Mouse (Mus musculus): Measurements from ENCODE around the gene Olfr38.

The Olfr38 gene

DNA sequence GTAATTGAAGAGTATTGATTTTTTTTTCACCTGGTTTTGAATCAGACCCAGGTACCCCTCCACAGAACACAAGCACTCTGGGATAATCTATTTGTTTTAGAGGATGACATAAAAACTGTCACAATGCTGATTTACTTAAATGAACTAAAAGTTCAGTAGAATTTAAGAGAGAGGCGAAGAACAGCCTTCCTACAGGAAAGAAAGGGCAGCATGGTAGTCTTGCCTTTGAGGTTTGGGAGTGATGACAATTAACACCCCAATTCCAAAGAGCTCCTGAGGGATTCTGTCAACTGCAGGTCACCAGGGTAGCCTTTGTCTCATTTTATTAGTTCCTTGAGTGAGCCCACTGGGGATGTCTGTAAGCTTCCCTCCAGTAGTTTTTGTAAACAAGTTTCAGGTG is at the start of gene Olfr38:
Gene Olfr38 (plus strand): TSS at position 301 of the 400 bp plus-strand sequence.
- no peak for DNase-seq (ENCODE audit: low spot score)

DNA sequence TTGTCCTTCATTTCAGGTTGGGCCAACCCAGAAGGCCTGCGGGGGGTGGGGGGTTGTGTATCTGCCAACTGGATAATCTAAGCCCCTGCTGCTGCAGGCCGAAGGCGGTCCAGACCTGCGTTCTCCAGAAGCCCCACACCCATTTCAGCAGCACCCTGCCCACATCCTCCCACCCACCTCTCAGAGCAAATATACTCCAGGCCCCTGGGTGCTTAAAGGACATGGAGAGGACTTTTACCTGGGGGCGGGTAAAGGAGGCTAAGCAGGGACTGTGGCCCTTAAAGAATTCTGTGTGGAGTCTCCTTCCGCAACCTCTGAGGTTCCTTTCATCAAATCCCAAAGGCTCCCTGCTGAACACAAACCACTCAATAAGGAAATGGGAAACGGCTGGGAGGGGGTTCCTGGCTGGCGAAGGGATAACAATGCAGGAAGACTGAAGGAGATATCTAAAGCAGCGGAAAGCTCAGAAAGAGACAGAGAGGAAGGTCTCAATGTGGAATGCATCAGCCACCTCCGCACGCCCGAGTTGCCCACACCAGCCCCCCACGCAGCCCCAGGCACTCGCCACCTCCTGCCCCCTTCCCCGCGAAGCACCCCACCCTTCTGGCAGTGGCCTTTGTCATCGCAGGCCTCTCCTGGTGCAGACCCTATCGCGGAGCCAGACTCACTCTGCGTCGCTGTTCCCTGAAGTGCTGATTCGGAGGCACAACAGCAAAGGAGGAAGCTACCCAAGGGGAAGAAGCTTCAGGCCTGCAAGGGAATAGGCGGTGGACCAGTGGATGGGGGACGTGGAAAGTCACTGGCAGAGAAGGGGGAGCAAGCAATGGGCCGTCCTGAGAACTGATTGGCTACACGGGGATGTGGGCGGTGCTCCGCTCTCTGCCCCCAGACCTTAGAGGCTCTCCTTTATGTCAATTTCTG is 46.7 kb upstream of the Olfr38 start, which contains the start of gene Tcaf1:
Gene Tcaf1 (minus strand): TSS at position 798 of the 921 bp plus-strand sequence.
- DNase-seq (ENCODE audit: low spot score): peak; percentile 92

DNA sequence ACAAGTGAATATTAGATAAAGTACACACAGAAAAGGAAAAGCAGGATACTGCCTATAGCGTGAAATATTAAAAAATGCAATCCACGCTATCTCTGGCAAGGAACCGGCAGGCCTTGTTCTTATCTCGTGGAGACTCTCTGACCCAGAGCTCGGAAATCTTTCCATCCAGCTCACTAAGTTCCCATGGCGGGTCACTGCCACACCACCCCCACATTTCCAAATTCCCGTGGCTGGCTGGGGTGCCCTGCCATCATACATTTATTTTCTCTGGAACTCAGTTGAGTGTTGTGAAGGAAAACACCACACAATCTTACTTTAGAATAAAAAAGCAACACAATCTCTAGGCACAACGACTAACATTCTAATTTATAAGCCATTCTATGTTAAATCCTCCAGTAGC is 41.5 kb upstream of the Olfr38 start:
- DNase-seq (ENCODE audit: low spot score): no peak

DNA sequence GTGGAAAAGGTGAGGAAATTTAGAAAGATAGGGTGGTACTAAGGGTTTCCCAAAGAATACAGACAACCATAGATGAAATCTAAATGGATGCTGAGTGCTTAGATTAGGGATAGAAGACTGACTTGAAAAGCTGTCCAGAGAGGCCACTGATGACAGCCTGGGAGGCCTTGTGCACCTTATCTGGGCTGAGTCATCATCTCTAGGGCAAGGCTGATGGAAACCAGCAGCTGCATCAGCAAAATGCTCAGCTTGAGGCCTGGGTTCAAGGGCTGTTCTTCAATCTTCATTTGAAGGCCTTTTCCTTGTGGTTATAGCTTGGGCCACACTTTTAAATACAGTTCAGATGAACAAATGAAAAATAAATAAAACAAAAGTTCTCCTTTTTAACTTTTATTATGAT is 38.2 kb upstream of the Olfr38 start:
- no peak for DNase-seq (ENCODE audit: low spot score)

DNA sequence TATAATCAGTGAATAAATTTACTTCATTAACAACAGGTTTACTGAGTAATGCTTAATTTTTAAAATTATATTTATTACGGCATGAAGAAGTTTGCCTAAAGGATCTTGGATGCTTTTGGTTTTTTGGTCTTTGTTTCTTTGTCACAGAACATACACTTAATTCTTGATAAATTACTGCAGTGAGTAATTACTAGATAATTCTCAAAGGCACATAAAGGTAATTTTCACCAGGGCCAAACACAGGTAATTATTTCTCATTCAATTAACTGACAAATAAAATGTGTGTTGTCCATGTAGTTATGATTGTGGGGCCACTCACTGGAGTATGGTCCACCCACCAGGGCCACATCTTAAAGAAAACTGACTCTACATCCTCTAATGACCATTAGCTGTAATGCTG is 17.1 kb upstream of the Olfr38 start, which contains the start of gene Olfr453:
Gene Olfr453 (plus strand): TSS at position 301 of the 400 bp plus-strand sequence.
- no peak for DNase-seq (ENCODE audit: low spot score)

DNA sequence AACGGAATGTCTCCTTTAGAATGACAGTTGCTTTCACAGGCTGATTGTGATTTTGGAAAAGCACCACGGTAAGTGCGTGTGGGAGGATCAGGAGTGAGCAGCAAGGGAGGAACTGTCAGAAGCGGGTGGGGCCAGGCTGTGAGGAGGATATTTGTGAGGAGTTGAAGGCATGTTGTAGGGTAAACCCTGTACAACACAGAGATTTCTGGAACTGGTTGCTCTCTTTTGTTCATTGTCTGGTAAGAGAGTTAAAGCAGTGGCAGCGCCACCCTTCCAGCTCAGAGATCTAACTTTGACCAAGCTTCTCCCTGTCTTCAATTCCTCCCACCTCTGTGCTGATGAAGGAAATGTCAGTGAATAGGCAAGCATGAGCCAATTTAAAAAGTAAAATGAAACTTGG is 13.9 kb upstream of the Olfr38 start:
- DNase-seq (ENCODE audit: low spot score): no peak

DNA sequence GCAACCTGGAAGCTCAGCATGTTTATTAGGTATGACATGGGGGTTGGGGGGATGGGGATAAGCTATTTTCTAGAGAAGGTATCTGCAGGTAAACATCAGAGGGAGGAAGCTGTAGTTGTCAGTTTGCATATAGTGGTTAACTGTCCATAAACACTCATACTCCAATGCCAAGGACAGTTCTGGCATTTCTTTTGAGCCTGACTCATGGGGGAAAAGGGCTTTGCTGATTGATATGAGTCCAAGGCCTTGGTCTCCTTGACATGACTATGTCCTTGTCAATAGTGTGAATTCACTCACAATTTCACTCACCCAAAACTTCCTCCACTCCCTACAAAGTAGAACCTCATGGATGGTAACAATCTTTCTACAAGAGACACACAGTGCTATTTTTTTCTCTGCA is 8.4 kb upstream of the Olfr38 start:
- DNase-seq (ENCODE audit: low spot score): no peak

DNA sequence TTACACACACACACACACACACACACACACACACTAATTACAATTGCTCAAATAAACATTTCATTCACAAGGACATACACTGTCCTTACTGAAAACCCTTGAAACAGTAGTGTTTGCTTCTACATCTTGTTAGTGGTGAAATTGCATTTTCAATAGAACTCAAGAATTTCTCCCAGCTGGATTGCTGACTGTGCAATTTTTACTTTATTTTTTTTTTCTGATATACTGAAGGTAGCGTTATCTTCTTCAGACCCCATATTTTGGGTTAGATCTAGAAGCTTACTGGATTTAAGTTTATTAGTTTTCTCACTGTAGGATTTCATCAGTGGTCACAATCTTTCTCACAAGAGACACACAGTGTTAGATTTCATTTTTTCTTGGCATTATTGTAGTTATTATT is 20.9 kb downstream of the Olfr38 start:
- no peak for DNase-seq (ENCODE audit: low spot score)

DNA sequence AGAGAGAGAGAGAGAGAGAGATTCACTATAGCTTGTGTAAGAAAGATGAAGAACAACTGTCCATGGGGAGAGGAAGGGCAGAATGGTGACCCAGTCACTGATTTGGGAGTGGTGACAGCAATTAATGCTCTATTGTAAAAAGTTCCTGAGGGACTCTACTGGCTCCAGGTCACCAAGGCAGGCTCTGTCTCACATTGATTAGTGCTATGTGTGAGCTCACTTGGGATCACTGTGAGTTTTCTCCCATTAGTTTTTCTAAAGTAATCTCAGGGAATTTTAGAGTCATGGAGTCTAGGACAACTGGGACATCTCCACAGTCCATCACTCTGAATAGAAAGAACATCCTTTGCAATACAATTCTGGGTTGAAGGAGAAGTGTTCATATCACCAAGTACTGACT is 28.6 kb downstream of the Olfr38 start, which contains the start of gene Olfr452:
Gene Olfr452 (plus strand): TSS at position 301 of the 400 bp plus-strand sequence.
- no peak for DNase-seq (ENCODE audit: low spot score)

DNA sequence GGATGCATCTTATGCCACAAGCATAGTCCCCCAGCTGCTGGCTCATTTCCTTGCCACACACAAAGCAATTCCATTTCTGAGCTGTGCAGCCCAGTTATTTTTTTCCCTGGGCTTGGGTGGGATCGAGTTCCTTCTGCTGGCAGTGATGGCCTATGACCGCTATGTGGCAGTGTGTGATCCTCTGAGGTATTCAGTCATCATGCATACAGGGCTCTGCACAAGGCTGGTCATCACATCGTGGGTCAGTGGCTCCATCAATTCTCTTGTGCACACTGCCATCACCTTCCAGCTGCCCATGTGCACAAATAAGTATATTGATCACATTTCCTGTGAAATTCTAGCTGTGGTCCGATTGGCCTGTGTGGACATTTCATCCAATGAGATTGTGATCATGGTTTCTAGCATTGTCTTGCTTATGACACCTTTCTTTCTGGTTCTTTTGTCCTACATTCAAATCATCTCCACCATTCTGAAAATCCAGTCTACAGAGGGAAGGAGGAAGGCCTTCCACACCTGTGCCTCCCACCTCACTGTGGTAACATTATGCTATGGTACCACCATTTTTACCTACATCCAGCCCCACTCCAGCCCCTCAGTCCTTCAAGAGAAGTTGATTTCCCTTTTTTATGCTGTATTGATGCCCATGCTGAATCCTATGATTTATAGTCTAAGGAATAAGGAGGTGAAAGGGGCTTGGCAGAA is 34.2 kb downstream of the Olfr38 start:
- DNase-seq (ENCODE audit: low spot score): no peak

DNA sequence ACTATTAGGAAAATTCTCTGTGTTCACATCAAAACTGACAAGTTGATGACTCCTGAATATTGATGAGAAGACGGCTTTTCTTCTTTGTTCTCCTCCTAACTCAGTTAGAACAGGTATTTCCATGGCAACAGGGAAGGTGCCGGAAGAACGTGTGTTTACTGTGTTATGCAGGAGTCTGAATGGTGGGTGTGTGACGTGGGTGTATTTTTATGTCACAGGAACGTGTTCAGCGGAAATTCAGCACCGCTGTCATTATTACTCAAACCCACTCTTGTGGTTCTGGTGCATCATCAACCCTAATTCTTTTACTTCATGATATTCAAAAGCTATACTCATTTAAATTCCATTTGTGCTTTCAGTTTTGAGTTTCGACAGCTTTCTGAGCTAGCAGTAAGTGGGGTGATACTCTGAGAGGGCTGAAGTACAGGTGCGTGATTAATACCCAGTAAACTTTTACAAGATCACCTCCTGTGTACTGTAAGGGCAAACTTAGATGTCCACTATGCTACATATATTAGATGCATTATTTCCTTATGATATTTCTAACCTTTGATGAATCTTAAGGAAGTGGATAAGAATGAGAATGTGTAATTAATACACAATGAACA is 34.8 kb downstream of the Olfr38 start:
- DNase-seq (ENCODE audit: low spot score): no peak

DNA sequence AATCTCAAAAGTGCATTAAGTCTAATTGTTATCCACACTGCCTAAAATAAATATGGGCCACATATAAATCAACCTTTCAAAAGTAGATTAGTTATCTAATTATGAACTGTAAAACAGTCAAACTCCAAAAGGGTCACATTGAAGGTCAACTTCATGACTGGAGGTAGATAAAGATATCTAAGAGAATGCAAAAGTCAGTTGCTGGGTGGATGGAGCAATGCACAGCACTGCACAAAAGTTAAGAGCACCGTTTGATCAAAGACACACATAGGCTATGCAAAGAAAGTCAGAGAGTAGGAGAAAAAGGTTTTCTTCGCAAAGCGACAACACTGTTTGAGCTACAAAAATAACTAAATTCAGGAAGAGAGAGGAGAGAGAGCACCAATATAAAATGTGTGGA is 38.8 kb downstream of the Olfr38 start:
- no peak for DNase-seq (ENCODE audit: low spot score)

DNA sequence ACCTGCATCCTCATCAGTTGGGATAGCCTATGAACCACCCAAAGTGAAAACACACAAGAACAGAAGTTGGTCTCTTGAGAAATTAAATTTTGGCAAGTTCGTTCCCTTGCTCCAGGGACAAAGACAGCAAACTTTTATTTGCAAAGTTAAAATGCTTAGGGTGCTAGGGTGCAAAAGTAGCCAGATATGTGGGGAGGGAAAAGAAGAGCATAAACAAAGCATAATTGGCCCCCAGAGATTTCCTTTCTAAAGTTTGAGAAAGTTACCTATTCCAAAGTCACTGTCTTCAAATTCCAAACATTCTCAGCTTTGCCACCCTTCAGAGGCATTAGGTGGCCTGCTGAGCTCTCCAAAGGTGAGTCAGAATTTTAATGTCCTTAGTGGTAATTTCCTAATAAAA is 55.4 kb downstream of the Olfr38 start, which contains the start of gene Olfr450:
Gene Olfr450 (plus strand): TSS at position 301 of the 400 bp plus-strand sequence.
- no peak for DNase-seq (ENCODE audit: low spot score)

Data from layer of hippocampus, adult 11-12 months (tissue).